In the genomic region with DNA sequence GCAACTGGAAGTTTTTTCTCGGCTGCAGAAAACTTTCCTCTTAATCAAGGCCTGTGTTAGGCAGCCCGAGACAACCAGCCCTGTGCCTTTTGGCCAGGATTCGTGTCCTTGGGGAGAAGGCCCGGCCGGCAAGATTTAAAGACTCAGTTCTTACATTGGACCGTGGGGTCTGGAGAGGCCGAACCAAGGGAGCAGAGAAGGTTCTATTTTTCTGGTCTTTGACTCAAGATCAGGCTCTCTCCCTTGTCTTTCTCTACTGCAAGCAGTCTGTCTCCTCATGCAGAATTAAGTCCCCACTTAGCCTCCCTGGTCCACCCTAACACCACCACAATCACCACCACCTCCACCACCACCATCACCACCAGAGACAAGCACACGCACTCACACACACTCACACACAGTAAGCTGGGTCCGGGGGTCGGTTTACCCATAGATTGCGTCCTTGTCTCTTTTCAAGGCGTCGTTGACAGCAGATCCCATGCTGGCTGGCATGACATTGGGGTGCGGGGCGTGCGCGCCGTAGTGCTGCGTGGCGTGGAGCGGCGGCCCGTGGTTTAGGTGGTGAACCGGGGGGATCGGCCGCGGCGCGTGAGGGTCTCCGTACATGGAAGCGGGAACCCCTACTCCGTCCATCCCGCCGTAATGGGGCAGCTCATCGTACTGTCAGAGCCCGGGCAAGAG, we compare ENCODE assay signal across 7 mouse cellular contexts. TPM values are rescaled to one million over a fixed set of nuclear protein-coding genes. Genes with fewer than 3 reads are reported as not detected.
DNase-seq lines count a peak whose midpoint lies in the region; ATAC-seq and TF ChIP-seq lines count a peak whose summit lies in the region.

No protein-coding gene starts in this region.

- no peak for TF ChIP-seq POLR2A in ES-Bruce4 (IDR thresholded peaks at IDR 0.05; ENCODE audit: insufficient read depth, low read length)

- no peak for TF ChIP-seq EP300 in ES-Bruce4 (IDR thresholded peaks at IDR 0.05; ENCODE audit: insufficient read depth, low read depth, low read length)

- TF ChIP-seq CTCF in ES-Bruce4 (IDR thresholded peaks at IDR 0.05; ENCODE audit: low read depth, low read length), result no peak
- TF ChIP-seq CTCF in kidney, postnatal 0 days (IDR thresholded peaks at IDR 0.05; ENCODE audit: low read depth), result no peak

- DNase-seq in 3T3-L1 (ENCODE audit: low read depth, low spot score), result peak; percentile 64
- peak; percentile 43 for DNase-seq in kidney, postnatal 0 days (ENCODE audit: low spot score)
- no peak for DNase-seq in cerebellum, postnatal 36 days
- DNase-seq in left cerebral cortex, adult 8-10 months (ENCODE audit: low spot score in 2 of 2), result no peak

- WGBS in forebrain, embryonic 15.5 days, result under 1% methylated on average over 36 of the region's 36 CpGs
- 2% methylated on average over 36 of the region's 36 CpGs for WGBS in kidney, postnatal 0 days
- WGBS in midbrain, embryonic 15.5 days, result under 1% methylated on average over 36 of the region's 36 CpGs

- 0 out of 2 replicates have a peak overlapping the region, but pooled peaks have one; percentile 7 for H3K4me3 ChIP-seq in ES-Bruce4 (ENCODE audit: low read depth, low read length)
- H3K4me3 ChIP-seq in forebrain, embryonic 15.5 days, result peak overlapping the region; percentile 79
- H3K4me3 ChIP-seq in kidney, postnatal 0 days (replicated peaks; ENCODE audit: low read depth, low read length), result peak overlapping the region; percentile 82
- H3K4me3 ChIP-seq in midbrain, embryonic 15.5 days, result peak overlapping the region; percentile 51

- ATAC-seq in forebrain, embryonic 15.5 days (replicated peaks), result no peak
- no peak for ATAC-seq in kidney, postnatal 0 days (replicated peaks; ENCODE audit: low FRiP score, low read depth)
- no peak for ATAC-seq in midbrain, embryonic 15.5 days (replicated peaks)

- H3K4me1 ChIP-seq in ES-Bruce4 (ENCODE audit: control insufficient read depth, insufficient read depth, low read length), result no peaks in the 10 kb centered on the region
- peaks cover 18% of the 10 kb centered on the region; the same call in 1 of the 2 replicates for H3K4me1 ChIP-seq in forebrain, embryonic 15.5 days
- peaks cover 3% of the 10 kb centered on the region; the same call in 1 of the 2 replicates for H3K4me1 ChIP-seq in kidney, postnatal 0 days (replicated peaks; ENCODE audit: insufficient read depth, low read length)
- H3K4me1 ChIP-seq in midbrain, embryonic 15.5 days, result peaks cover 46% of the 10 kb centered on the region

- H3K9ac ChIP-seq in ES-Bruce4 (ENCODE audit: low read depth, poor library complexity, severe bottlenecking), result no peak overlapping the region
- H3K9ac ChIP-seq in forebrain, embryonic 15.5 days (replicated peaks), result peak overlapping the region; percentile 95
- peak overlapping the region; percentile 96 for H3K9ac ChIP-seq in kidney, postnatal 0 days (ENCODE audit: low read depth, low read length)
- H3K9ac ChIP-seq in midbrain, embryonic 15.5 days, result peak overlapping the region; percentile 64

- H3K27ac ChIP-seq in ES-Bruce4 (ENCODE audit: insufficient read depth, low read length), result no peak overlapping the region
- H3K27ac ChIP-seq in forebrain, embryonic 15.5 days (replicated peaks), result peak overlapping the region; percentile 99
- H3K27ac ChIP-seq in kidney, postnatal 0 days, result peak overlapping the region; percentile 93
- H3K27ac ChIP-seq in midbrain, embryonic 15.5 days, result peak overlapping the region; percentile 88

- H3K27me3 ChIP-seq in ES-Bruce4 (ENCODE audit: control insufficient read depth, insufficient read depth, low read length, poor library complexity, severe bottlenecking), result peaks cover 49% of the 10 kb centered on the region
- H3K27me3 ChIP-seq in forebrain, embryonic 15.5 days, result no peaks in the 10 kb centered on the region
- H3K27me3 ChIP-seq in kidney, postnatal 0 days (ENCODE audit: insufficient read depth, low read length), result no peaks in the 10 kb centered on the region
- H3K27me3 ChIP-seq in midbrain, embryonic 15.5 days (replicated peaks), result peaks cover 12% of the 10 kb centered on the region

- no peaks in the 10 kb centered on the region for H3K36me3 ChIP-seq in ES-Bruce4 (ENCODE audit: control insufficient read depth, insufficient read depth, low read length, poor library complexity, severe bottlenecking)
- no peaks in the 10 kb centered on the region for H3K36me3 ChIP-seq in forebrain, embryonic 15.5 days
- H3K36me3 ChIP-seq in kidney, postnatal 0 days (ENCODE audit: insufficient read depth, low read length), result peaks cover 7% of the 10 kb centered on the region; the same call in 1 of the 2 replicates
- H3K36me3 ChIP-seq in midbrain, embryonic 15.5 days (replicated peaks), result no peaks in the 10 kb centered on the region

- H3K9me3 ChIP-seq in ES-Bruce4 (replicated peaks; ENCODE audit: control insufficient read depth, insufficient read depth, low read length, poor library complexity, severe bottlenecking), result no peaks in the 10 kb centered on the region
- H3K9me3 ChIP-seq in forebrain, embryonic 15.5 days, result no peaks in the 10 kb centered on the region
- H3K9me3 ChIP-seq in kidney, postnatal 0 days (replicated peaks; ENCODE audit: low read length), result no peaks in the 10 kb centered on the region
- no peaks in the 10 kb centered on the region for H3K9me3 ChIP-seq in midbrain, embryonic 15.5 days

- H3K4me2 ChIP-seq in forebrain, embryonic 15.5 days (replicated peaks), result peak overlapping the region; percentile 78
- peak overlapping the region; percentile 79 for H3K4me2 ChIP-seq in kidney, postnatal 0 days (ENCODE audit: low read length)
- H3K4me2 ChIP-seq in midbrain, embryonic 15.5 days, result peak overlapping the region; percentile 82

RNA-seq across cellular contexts. Expression of a gene that starts 2.7 kb away (rescaled TPM):
- polyA plus RNA-seq in ES-Bruce4 (2011; ENCODE audit: insufficient read depth, insufficient read length, low read depth, missing spikeins), result 1.5 and 2.1 TPM in 2 replicates
- 155 and 167 TPM in 2 replicates for polyA plus RNA-seq in forebrain, embryonic 15.5 days (2015; fragmentation: Nextera tagmentation; extraction: Ambion mirVana)
- 52.8 and 60.4 TPM in 2 replicates for polyA plus RNA-seq in kidney, postnatal 0 days (2015; fragmentation: Nextera tagmentation; extraction: Ambion mirVana)
- 74.1 and 86.9 TPM in 2 replicates for polyA plus RNA-seq in midbrain, embryonic 15.5 days (2015; fragmentation: Nextera tagmentation; extraction: Ambion mirVana)
- total RNA-seq in left cerebral cortex, adult 8-10 months (2022), result 100 to 1,000 TPM; 141 to 190 (median 171) TPM

Comparison
In these comparisons a context has a peak if more than half of its experiments do, and no peak if none do; other contexts are left out.
1. DNase-seq: peak in 3T3-L1 (single experiment) and kidney, postnatal 0 days (single experiment); none in cerebellum, postnatal 36 days (0 of 2) and left cerebral cortex, adult 8-10 months (0 of 2).
2. H3K4me3 ChIP-seq: peak in every context shown above with its lines; median percentile 82 in kidney, postnatal 0 days; 79 in forebrain, embryonic 15.5 days; 51 in midbrain, embryonic 15.5 days; 7 in ES-Bruce4.
3. RNA of a gene that starts 2.7 kb away (polyA plus RNA-seq): 155 to 167 TPM in forebrain, embryonic 15.5 days, 74.1 to 86.9 TPM in midbrain, embryonic 15.5 days and 52.8 to 60.4 TPM in kidney, postnatal 0 days; 1.5 to 2.1 TPM in ES-Bruce4; every median in the first group is over 10 times any median in the second.
4. Peak in every context shown above with its lines, with median percentiles within 50 percentile points of each other: H3K4me2 ChIP-seq.